Mouse (Mus musculus) heart, adult 11 months (tissue): ENCODE data around the gene Srsf10.

ENCODE experiments used
- DNase-seq: peaks from one replicate; pipeline ENCODE4 v3.0.0; 2022

Srsf10 gene

DNA sequence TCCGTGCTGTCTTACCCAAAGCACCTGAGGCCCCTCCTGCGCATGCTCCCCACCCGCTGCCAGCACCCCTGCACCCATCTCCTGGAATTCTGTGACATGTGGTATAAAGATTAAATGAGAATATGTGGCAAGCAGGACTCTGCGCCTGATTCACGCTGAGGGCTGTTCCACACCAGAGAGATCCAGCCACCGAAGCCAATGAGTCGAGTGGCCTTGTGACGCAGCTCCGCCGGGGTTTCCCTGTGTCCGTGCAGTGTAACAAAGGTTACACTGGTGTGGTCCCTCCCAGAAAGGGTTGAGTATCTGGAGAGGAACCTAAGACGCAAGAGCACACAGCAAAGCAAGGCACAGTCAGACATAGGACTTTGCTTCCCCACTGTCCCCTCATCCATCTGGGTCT is 30.1 kb downstream of the Srsf10 start:
- DNase-seq = peak; percentile 94

DNA sequence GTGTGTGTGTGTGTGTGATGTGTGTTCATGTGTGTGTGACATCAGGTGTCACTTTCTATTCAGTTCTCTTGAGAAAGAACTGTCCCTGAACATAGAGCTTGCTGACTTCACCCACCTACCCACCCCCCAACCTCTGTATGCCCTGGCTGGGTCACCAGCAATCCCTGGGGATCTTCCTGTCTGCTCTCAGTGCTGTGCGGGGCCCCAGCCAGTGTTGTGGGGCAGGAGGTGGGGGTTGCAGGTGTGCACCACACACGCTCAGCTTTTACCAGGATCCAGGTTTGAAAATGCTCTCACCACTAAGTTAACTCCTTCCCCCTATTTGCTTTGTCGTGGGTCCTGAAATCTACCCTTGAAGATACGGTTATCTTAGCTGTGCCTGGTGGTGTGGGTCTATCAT is 30.6 kb downstream of the Srsf10 start:
- DNase-seq = peak; percentile 83

GRCm38 (mm10) chr4:135888448-135889057 is 33.0 kb downstream of the Srsf10 start:
- peak; percentile 83 for DNase-seq

- DNase-seq = peak; percentile 68
Measured at GRCm38 (mm10) chr4:135889146-135889883, 33.8 kb downstream of the Srsf10 start.

- DNase-seq = peak; percentile 97
Measured at GRCm38 (mm10) chr4:135889884-135890283, 34.3 kb downstream of the Srsf10 start.

DNA sequence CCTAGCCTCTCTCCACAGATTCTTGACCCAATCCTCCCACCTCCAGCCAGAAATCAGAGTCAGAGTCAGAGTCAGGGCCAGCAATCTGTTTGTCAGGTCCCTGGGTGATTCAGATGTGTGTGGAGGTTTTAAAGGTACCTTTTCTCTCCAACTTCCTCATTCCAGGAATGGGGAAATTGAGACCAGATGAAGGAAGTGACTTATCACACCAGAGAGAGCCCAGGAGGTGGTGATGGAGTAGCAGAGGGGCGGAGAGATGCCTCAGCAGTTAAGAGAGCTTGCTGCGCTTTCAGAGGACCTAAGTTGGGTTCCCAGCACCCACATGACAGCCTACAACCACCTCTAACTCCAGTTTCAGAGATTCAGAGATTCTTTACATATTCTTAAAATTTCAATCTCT is 36.0 kb downstream of the Srsf10 start:
- peak; percentile 62 for DNase-seq

GRCm38 (mm10) chr4:135892884-135893283 is 37.3 kb downstream of the Srsf10 start:
- DNase-seq = no peak

GRCm38 (mm10) chr4:135895071-135895571 is 39.6 kb downstream of the Srsf10 start, which contains the start of gene Cnr2:
Gene Cnr2, plus strand, starts transcription at chr4:135895394.
- peak; percentile 91 for DNase-seq

DNA sequence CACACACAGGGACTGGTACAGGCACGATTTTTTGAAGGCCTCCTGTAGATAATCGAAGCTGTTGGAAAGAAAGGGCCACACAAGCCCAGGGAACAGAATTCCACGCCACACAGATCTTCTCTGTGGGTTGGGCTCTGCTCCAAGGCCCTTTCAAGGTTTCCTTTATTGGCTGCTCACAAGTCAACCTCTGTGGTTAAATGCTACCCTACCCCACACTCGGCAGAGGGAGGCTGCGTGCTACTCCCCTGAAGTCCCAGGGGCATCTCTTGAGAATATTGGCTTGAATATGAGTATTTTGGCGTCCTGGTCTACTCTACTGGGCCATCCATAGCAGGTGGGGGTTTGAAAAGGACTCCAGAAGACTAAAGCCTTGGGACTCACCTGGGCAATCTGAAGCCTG is 40.6 kb downstream of the Srsf10 start:
- no peak for DNase-seq

GRCm38 (mm10) chr4:135898380-135899049 is 43.0 kb downstream of the Srsf10 start:
- DNase-seq = peak; percentile 95

DNA sequence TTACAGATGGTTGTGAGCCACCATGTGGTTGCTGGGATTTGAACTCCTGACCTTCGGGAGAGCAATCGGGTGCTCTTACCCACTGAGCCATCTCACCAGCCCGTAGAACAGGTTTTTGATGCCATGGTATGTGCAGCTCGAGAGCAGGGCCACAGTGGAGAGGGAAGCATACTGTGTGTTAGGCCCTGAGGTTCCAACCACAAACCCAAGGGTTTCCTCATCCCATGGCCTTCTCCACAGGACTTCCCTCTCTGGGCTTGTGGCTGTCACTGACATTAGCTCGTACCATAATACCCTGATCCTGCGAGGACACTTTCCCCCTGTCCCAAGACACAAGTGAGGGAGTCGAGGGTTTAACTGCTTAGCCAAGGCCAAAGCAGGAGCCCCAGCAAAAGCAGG is 43.5 kb downstream of the Srsf10 start:
- DNase-seq = no peak

DNA sequence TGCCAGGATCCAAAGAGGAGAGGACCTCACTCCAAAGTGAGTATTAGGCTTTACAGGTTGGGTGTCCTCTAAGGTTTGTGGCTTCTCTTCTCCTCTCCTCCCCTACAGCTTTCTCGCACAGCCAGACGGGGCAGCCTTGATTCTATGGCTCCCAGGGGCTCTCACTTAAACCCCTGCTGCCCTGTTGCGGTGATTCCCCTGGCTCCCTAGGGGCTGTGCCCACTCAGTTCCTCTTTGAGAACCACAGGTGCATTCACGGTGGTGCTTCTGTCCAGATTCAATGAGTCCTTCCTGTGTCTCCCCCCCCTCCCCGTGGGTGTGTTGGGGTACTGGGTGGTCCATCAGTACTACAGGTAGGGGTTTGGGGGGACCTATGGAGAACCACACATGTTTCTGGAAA is 44.5 kb downstream of the Srsf10 start:
- peak; percentile 93 for DNase-seq

GRCm38 (mm10) chr4:135902606-135903242 is 47.2 kb downstream of the Srsf10 start:
- DNase-seq = no peak

GRCm38 (mm10) chr4:135904810-135905209 is 49.3 kb downstream of the Srsf10 start:
- DNase-seq = no peak

DNA sequence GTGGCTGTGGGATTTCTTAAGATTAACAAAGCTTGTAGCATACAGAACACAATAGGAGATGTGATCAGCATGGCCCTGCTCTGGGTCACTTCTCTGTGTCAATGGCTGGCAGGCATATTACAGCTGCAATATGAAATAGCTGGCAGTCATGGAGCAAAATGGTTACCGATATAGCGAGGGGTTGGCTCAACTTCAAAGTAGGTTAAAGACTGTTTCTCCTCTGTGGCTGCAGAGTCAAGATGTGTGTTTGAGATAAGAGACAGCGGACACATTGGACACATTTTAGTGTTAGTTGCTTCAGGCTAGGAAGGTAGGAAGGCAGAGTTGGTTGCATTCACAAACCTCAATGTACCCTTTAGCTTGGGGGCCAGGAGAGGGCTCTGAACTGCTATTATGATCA is 51.1 kb downstream of the Srsf10 start:
- no peak for DNase-seq

- peak; percentile 92 for DNase-seq
Measured at GRCm38 (mm10) chr4:135909326-135910066, 53.9 kb downstream of the Srsf10 start.

DNA sequence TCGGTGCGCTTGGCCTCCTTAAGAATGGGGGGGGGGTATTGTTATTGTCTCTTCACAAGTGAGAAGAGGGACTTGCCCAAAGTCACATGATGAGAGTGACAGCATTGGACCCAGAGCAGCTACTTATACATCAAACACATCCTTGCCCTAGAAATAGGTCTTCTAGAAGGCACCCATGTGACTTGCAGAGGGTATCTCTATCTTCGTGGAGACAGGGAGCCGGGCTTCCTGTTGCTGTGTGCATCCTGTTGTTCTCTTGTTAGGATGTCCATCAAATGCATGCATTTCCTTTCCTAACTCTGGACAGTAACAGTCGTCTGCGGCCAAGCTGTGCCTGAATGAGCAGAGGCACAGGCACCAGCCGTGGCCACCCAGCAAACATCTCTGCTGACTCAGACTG is 56.0 kb downstream of the Srsf10 start:
- peak; percentile 94 for DNase-seq

DNA sequence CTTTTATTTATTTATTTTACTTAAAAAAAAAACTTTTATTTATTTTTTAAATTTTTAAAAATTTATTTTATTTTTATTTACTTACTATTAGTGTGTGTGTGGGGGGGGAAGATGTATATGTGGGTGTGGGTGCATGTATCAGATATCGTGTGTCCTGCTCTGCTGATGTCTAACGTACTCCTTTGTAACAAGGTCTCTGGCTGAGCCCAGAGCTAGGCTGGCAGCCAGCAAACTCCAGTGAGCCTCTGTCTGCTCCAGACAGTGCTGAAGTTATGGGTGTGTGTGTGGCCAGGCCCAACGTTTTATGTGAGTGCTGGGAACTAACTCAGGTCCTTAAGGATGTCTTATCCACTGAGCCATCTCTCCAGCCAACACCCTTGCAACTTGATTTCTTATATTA is 56.6 kb downstream of the Srsf10 start:
- no peak for DNase-seq

GRCm38 (mm10) chr4:135912835-135913234 is 57.3 kb downstream of the Srsf10 start:
- DNase-seq = no peak

DNA sequence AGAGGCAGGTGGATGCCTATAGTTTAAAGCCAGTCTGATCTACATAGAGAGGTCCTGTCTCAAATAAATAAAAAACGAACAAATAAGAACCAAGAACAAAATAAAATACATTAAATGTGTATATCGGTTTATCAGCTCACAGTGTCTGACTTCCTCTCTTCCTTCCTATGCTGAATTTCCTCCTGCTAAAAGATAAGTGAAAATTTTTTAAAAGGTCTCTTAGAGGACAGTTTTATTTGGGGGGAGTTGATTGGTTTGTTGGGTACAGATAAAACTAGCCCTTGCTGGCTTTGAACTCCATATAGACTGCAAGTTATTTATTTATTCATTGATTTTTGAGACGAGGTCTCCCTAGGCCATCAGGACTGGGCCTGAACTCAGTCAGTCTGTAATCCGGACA is 57.9 kb downstream of the Srsf10 start:
- no peak for DNase-seq

GRCm38 (mm10) chr4:135918635-135919279 is 63.2 kb downstream of the Srsf10 start:
- peak; percentile 93 for DNase-seq

GRCm38 (mm10) chr4:135919280-135919639 is 63.7 kb downstream of the Srsf10 start:
- no peak for DNase-seq
